Mouse (Mus musculus) urinary bladder, postnatal 36 days (tissue): ENCODE data around the gene Rarg.

Source experiments
- DNase-seq, 2 experiments: peaks; one replicate each; pipeline ENCODE4 v3.0.0; 2022; ENCODE audit warnings: low spot score in 2 of 2, mixed read lengths in 1 of 2

Rarg gene

DNA sequence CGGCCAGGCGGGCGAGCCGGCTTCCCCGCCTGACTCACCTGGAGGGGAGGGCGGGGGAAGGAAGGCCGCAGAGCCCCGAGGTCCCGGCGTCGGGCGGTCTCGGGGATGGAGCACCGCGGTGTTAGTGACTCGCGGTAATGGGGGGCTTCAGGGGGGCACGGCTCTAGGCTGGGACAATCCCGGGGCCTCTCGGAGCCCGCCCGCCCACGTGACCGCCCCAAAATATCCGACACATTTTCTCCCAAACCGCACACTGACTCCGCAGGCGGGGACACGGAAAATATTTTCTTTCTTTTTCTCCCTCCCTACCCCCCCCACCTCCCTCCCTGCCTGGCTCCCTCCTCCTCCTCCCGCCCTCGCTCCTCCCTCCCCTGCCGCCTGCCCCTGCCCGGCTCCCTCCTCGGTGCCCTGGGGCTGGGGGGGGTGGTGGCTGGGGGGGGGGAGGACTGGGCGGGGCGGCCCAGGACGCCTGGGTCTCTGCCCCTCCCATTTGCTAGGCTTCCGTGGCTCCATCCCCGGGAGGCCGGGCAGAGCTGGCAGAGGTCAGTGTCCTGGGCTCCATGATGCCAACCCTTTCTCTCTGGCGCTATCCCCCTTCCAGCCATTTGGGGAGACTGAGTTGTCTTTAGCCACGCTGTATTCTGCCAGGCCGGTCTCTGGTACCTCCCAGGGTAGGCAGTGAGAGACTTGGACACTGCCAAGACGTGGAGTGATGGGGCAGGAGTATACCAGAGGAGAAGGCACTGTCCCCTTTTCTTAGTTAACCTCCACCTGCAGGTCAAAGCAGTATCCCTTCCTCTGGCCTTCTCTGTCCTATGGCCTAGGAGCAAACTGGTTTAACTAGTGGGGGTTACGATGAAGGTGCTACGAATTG, at the start of gene Rarg:
Gene Rarg, minus strand, starts transcription at position 316 of the 874 bp plus-strand sequence.
- DNase-seq, result peak in 1 of 2 experiments; percentile 68

DNA sequence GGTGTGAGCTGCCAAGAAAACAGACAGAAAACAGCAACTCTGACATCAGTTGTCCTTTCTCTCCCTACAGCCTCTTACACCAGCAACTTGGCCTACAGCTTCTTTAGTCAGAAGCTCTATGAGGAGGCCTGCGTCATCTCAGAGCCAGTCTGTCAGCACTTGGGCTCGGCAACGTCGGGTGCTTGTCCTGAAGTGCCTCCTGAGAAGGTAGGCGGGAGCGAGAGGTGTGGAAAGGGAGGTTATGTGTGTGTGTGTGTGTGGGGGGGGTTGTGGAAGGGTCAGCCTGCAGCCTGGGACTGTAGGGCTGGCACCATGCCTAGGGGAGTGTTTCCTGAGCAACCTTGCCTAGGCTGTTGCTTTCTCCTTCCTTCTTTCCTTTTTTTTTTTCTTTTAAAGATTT, 45.2 kb upstream of the Rarg start:
- DNase-seq, result no peak

DNA sequence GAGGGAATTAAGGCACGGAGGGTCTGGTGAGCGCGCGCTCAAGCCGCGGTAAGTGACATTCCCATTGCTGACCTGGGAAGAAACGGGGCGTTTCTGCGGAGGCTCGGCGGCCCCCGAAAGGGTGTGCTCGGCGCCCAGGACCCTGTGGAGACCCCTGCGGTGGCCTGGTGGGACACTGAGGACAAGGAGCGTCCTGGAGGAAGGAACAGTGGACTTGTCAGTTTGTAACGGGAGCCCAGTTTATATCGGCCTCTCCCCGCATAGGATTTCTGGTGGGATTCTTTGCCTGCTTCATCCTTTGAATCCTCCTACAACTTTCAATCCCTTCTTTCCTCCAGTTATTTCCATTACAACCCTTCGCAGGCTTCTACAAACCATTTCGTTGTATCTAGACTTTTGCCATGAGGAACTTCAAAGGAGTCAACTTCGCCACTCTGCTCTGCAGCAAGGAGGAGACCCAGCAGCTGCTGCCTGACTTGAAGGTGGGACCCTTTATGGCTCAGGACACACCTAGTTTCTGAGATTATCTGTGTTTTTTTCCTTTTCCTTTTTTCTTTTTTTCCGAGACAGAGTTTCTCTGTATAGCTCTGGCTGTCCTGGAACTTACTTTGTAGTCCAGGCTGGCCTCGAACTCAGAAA, 39.2 kb upstream of the Rarg start:
- no peak for DNase-seq

DNA sequence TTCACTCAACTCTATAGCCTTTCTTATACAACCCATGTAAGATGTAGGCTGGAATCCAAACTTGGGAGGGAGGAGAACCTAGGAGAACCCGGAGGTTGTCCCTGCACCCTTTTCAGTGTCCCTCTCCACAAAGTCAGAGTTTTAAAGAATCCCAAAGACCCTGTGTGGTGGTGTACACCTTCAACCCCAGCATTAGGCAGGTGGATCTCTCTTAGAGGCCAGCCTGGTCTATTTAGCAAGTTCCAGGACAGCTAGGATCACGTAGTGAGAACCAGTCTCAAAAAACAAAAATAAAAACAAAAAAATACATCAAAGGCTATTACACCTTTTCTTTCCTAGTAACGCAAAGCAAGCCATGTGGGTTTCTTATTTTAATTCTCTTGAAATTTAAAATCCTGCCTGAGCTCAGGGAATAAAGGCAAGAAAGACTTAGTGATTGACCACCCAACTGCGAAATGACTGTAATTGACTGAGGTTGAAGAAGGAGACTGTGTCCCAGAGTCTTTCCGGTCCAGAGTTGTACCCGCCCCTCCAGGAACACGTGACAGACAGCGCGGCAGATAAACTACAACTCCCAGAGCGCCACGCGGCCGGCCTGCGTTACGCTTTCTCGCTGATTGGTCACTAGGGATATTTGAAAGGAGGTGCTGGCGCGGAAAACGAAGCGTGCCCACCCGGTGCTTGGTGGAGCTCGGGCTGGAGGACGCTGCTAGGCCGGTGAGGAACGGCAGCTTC, 38.5 kb upstream of the Rarg start, which contains the start of gene Espl1:
Gene Espl1, plus strand, starts transcription at position 634 of the 735 bp plus-strand sequence.
- DNase-seq, result peak; percentile 91 to 95

DNA sequence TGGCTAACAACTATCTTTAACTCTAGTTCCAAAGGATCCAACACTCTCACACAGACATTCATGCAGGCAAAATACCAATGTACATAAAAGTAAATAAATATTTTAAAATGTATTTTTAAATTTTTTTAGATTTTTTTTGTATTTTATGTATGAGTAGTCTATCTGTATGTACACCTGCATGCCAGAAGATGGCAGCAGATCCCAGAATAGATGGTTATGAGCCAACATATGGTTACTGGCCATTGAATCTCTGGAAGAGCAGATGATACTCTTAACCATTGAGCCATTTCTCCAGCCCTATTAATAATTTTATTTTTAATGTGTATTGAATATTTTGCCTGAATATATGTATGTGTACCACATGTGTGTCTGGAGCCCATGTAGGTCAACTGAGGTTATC, 30.1 kb upstream of the Rarg start:
- DNase-seq, result no peak

DNA sequence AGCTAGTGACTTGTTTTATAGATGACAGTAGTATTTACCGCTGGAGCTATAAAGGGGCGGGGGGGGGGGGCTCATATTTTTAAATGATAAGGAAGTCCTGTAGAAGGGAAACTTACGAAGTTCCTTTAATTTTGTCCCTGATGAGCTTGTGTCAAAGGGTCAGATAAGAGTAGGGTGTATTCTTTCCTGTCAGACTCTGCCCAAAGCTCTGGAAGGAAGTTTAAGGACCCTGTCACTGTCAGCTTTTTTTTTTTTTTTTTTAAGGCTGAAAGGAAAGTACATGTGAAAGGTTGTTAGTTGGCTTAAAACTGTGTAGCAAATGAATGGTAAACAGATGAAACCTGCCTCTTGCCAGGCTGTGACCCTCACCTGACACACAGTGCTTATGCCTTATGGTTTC, 26.3 kb upstream of the Rarg start:
- no peak for DNase-seq

DNA sequence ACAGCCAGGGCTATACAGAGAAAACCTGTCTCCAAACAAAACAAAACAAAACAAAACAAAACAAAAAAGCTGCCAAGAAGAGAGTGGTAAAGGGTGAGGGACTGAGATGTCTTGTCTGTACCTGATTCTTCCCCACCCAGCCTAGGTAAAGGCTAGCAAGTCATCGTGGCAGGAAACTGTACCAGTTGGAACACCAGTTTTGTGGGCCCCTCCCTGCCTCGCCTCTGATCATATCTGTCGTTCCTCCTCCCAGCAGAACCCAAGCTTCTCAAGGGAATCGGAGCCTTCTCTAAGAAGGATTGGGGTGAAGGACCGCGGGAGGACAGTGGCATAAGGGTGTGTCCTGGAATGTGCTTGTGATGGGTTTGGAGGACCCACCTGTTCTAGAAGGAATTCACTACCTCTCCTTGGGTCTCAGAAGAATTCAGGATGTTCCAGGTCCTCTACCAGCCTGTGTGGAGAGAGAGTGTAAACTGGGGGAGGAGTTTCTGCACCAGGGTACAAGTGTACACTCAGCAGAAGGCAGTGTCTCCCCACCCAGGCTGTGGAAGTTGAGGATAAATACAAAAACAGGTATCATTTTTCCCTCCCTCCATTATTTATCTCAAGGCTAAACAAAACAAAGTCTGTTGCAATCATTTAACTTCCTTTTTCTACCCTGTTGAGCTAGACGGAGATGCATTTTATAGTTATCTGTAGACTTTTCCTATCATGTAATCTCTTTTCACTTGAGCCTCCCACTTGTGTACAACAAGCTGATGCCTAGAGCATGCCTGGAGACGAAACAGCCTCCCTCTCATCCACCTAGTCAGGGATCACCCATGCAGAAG, 25.4 kb upstream of the Rarg start:
- peak; percentile 60 to 64 for DNase-seq

DNA sequence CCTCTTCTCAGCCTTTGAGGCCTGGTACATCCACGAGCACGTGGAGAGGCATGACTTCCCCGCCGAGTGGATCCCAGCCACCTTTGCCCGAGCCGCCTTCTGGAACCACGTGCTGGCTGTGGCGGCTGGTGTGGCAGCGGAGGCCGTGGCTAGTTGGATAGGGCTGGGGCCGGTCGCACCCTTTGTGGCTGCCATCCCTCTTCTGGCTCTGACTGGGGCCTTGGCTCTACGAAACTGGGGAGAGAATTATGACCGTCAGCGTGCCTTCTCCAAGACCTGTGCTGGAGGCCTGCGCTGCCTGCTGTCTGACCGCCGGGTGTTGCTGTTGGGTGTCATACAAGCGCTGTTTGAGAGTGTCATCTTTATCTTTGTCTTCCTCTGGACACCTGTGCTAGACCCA, 23.3 kb upstream of the Rarg start:
- no peak for DNase-seq

DNA sequence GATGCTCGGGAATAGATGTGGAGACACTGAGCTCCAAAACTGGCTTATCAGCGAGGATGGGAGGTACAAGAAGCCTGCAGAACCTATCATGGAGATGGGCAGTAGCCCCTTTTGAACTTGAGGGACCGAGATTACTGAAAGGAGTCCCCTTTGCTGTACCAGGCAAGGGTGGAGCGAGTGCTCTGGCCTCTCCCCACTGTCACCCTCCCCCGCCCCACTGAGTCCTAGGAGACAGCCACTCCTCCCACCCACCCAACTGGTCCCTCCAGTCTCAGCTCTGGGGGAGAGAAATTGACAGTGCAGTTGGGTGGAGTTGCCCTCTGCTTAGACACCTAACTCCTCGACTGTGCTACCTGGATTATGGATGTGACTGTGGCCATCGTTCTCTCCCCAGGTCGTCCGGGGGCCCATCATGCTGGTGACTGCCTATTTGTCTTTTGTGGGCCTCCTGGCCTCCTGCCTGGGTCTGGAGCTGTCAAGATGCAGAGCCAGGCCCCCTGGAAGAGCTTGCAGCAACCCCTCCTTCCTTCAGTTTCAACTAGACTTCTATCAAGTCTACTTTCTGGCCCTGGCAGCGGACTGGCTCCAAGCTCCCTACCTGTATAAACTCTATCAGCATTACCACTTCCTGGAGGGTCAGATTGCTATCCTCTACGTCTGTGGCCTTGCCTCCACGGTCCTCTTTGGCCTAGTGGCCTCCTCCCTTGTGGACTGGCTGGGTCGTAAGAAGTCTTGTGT, 22.6 kb upstream of the Rarg start:
- DNase-seq, result no peak

DNA sequence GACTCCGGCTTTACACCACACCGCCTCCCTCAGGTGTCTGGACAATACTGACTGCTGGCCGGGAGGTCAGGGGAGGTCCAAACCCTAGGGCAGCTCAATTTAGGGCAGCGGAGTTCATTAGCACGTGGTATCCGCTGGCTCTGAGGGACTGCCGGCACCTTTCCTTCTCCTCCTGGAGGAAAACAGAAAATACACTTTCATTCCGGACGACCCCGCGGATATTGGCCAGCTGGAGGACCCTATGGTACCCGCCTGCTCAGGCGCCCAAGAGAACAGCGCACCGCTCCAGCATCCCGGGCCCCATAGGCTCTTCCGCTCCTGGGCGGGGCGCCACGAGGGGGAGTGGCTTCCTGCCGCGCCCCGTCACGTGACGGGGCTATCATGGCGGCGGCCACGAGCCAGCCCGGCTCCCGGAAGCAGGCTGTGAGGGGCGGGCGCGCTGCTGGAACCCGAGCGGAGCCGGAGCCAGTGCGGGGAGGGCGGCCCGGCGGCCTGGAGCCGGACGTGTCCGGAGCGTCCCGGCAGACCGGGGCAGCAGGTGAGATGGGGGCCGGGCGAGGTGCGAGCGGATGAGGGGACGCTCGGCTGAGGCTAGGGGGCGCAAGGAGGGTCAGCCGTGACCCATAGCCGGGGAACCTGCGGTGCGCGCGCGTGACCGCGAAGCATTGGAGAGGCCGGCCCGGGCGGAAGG, 21.9 kb upstream of the Rarg start, which contains the start of gene Mfsd5:
Gene Mfsd5, plus strand, starts transcription at position 363 of the 691 bp plus-strand sequence.
- peak; percentile 81 to 85 for DNase-seq

DNA sequence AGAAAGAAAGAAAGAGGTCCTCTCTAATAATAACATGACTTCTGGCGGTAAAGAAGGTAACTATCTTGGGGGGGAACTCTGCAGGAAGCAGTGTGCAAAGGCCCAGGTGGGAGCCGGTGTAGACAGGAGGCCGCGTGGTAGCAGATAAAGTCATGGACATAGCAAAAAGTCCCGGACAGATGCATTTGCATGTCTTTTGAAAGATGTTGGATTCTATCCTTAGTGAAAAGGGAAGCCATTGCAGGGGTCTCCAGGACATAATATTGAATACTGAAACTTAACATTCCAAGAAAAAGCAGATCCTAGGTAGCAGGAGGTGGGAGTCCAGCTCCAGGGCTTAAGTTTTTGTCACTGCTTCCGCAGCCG, 21.4 kb upstream of the Rarg start:
- no peak for DNase-seq

DNA sequence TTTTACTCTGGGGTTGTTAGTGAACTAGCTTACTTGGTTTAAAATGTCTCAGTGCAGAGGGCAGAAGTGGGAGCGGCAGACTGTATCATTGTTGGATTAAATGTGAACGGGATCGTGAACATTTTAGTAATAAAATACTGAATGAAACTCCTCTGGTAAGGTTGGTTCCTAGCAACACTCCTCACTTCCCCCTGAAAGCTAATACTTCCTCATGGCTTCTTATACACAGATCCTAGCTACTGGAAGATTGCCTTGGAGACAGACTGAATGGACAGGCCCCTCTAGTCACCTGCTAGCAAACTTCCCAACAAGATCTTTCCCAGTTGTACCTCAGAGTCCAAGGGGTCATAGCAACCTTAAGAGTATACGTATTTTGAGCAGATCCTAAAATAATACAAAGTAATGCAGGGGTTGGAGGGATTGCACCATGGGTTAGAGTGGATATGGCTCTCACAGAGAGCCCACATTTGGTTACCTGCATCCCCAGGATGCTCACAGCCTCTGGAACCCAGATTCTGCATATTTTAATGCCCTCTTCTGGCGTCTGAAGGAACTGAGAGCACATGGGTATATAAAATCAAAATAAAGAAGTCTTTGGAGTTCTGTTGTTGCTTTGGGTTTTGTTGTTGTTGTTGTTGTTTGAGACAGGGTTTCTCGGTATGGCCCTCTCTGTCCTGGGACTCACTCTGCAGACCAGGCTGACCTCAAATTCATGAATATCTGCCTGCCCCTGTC, 16.8 kb upstream of the Rarg start:
- no peak for DNase-seq

DNA sequence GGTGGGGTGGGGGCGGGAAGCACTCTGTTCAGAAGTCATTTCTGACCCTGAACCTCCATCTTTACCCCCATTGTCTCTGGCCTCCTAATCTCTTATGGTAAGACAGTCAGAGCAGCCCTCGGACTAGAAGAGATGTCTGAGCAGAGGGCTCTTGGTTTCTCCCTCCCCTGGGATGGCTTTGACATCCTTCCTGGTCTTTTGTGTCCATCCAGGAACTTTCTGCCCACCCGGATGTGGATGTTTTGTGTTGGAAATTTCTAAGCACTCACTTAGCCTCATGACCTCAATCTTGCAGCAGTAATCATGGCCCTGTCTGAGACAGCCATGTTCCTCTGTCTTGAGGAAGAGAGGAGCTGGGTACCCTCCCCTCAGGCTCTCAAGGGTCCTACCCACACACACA, 14.1 kb upstream of the Rarg start:
- DNase-seq, result no peak

DNA sequence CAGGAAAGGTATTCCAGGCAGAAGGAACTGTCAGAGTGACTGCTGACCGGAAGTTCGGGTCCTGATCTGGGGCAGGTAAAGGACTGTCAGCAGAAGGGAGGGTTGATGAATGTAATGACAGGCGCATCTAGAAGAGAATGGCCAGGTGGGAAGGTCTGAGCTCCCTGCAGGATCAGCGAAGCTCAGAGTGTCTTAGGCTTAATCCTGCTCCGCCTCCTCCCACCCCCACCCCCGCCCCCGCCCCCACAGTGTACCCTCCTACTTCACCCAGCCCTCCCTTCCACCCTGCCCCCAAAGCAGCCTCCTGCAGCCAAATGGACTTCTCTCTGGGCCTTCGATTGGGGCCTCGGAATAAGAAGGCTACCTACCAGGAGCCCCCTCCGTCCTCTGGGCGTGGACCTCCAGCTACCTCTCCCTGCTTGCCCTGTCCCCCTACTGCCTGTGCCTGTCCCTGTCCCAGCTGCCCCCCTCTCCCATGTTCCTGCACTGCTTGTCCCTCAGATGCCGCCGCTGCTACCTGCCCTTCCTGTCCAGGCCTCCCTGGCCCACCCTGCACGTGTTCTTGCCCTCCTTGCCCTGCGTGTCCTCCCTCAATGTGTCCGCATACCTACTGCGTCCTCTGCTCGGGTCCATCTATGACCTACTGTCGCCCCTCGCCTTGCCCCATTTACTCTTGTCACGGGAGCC, 13.1 kb upstream of the Rarg start, which contains the start of gene Gm9918:
Gene Gm9918, plus strand, starts transcription at position 290 of the 687 bp plus-strand sequence.
- DNase-seq, result no peak

DNA sequence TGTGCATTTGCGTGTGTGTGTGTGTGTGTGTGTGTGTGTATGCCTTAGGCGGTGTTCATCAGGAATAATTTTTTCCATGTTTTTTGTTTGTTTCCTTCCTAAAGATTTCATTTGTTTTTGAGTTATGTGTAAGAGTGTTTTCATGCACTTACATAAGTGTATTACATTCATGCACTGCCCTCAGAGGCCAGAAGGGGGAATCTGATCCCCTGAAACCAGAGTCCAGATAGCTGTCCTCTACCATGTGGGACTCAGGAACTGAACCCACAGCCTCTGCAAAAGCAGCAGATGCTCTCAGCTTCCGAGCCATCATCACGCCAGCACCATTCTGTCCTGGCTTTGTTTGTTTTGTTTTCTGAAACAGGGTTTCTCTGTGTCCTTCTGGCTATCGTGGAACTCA, 8.2 kb upstream of the Rarg start:
- no peak for DNase-seq

DNA sequence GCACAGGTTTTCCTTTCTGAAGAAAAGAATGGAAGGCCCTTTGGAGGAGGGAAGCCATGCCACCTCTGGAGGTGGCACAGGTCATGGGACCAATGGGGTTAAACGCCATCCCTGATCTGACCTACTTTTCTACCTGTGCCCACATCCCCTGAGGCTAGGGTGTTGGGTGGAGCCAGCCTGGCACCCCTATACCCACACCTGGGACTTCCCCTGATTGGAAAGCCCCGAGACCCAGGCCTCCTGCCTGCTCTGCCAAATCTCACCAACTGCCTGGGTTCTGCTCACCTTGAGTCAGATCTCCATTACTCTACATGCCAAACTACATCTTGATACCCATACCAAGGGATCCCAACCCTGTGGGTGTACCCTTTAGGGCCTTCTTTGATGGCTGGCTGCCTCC, 5.7 kb upstream of the Rarg start:
- DNase-seq, result no peak

DNA sequence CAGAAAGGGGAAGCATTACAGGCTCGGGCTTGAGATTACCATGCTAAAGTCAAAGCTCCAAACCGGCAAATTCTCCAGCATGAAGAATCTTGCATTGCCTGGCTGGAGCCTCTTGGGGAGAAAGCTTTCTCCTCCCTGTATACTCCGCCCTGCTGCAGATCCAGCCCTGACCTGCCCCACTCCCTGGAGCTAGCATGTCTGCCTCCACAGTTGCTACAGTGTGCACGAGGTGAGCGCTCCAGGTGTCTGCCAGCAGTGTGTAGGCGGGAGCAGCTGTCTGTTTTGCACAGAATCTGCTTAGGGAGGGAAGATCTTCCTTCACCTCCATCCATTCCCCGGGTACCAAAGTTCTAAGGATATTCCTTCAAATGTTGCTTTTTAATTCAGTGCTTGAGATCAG, 5.3 kb upstream of the Rarg start:
- no peak for DNase-seq

DNA sequence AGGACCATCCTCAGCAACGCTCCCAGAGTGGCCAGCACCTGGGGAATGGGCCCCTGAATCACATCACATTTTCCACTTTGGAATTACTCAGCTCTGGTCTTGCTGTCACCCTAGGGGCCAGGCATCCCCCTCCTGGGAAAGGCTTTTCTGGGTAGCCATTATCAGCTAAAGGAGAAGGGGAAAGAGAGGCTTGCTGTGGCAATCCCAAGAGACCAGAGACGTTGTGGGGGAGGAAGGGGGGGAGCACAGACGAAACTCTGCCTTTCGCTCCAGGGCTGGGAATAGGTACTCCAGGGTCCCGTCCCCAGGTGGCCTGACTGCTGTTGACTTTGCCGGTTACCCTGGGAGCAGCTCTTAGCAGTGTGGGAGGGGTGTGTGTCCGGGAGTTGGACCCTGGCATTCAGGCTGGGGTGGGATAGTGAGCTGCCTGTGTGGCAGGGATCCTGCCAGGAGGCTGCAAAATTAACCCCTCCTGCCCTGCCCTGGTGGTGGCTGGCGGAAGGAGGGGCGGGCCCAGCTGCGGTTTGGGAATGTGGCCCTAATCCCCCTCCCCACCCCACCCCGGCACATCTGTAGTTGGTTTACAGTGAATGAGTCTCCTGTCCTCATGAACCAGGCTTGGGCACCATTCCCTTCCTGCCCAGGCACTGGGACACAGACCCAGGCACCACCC, 1.4 kb upstream of the Rarg start:
- DNase-seq, result no peak
